Mouse (Mus musculus) neural tube, embryonic 14.5 days (tissue): ENCODE measurements at regions not wholly inside any gene's neighbourhood (a gene's known extent, or its start where the extent isn't known, plus 50 kb on each side); places are given as distances from the start of the nearest gene placed in this dataset.
A peak's percentile ranks its signal among the peaks of the same experiment; 100 is the strongest.

Experiments used
- ATAC-seq: fragments of 200-750 bp; cut with Nextera tagmentation; 2 replicates; pipeline ENCODE4 v1.8.0; 2017; ENCODE audit warnings: low read depth, mild to moderate bottlenecking, moderate TSS enrichment, moderate library complexity
- H3K27ac ChIP-seq: fragments of 300-500 bp; sonication (generic); 2 replicates; pipeline ENCODE4 v1.5.1; 2014; ENCODE audit warnings: low read depth, mild to moderate bottlenecking, control low read depth, low read length, moderate library complexity, mixed read lengths
- H3K27me3 ChIP-seq: fragments of 300-500 bp; sonication (generic); 2 replicates; pipeline ENCODE4 v1.6.1; 2014; ENCODE audit warnings: low read length; ENCODE audit not compliant: control insufficient read depth, insufficient read depth
- H3K36me3 ChIP-seq: fragments of 300-500 bp; sonication (generic); 2 replicates; pipeline ENCODE4 v1.6.1; 2014; ENCODE audit warnings: low read length, mixed read lengths; ENCODE audit not compliant: control insufficient read depth, insufficient read depth
- H3K4me1 ChIP-seq: fragments of 300-500 bp; sonication (generic); 2 replicates; pipeline ENCODE4 v1.6.1; 2014; ENCODE audit warnings: low read length; ENCODE audit not compliant: control insufficient read depth, insufficient read depth
- H3K4me2 ChIP-seq: fragments of 300-500 bp; sonication (generic); 2 replicates; pipeline ENCODE4 v1.6.1; 2014; ENCODE audit warnings: mild to moderate bottlenecking, low read depth, low read length, control low read depth
- H3K4me3 ChIP-seq: fragments of 300-500 bp; sonication (generic); 2 replicates; pipeline ENCODE4 v1.5.1; 2014; ENCODE audit warnings: low read depth, low read length, control low read depth, mixed read lengths
- H3K9ac ChIP-seq: fragments of 300-500 bp; sonication (generic); replicated peaks from 2 replicates; pipeline ENCODE4 v1.6.1; 2014; ENCODE audit warnings: low read depth, mild to moderate bottlenecking, control low read depth, low read length, mixed read lengths
- H3K9me3 ChIP-seq: fragments of 300-500 bp; sonication (generic); 2 replicates; pipeline ENCODE4 v1.6.1; 2016; ENCODE audit warnings: low read length; ENCODE audit not compliant: control insufficient read depth
- WGBS: fragments of 180-500 bp; shearing (Covaris S2); extraction: QIAGEN DNeasy Blood & Tissue Kit; methylation state at CpG from one replicate; pipeline ENCODE4 v1.1.7; 2014; 5-methylcytosine and 5-hydroxymethylcytosine counted together

DNA sequence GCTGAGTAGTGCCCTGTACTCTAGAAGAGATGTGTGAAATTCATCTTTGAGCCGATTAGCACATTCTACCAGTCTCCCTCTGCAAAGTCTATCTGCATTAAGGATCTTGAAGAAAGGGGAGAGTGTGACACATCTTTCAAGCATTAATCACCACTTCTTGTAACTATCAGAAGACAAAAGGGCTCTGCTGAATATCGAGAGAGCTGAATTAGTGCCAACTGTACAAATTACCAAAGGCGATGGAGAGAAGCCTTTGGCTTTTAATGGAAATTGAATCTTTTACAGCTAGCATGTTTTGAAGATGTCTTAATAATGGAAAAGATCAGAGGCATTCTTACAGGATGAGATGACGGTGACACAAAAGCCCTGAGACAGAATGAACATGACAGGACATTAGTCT is 97.2 kb upstream of the Pam start:
- Histone ChIP-seq H3K4me1 (peaks cover 14% of the 10 kb centered on the region; the same call in 1 of the 2 replicates), H3K4me3 (no peak overlapping the region), H3K4me2 (no peak overlapping the region), H3K27me3 (no peaks in the 10 kb centered on the region), H3K9me3 (no peaks in the 10 kb centered on the region), H3K36me3 (no peaks in the 10 kb centered on the region), H3K9ac (no peak overlapping the region), H3K27ac (no peak overlapping the region)
- ATAC-seq, result no peak
- WGBS, result 47% methylated on average over 4 of the region's 4 CpGs

GRCm38 (mm10) chr1:98192044-98192484 is 96.6 kb upstream of the Pam start:
- WGBS, result 38% methylated on average over 8 of the region's 8 CpGs
- Histone ChIP-seq H3K27ac (no peak overlapping the region; the same call in 1 of the 2 replicates), H3K9ac (no peak overlapping the region), H3K27me3 (no peaks in the 10 kb centered on the region), H3K4me2 (no peak overlapping the region), H3K36me3 (no peaks in the 10 kb centered on the region), H3K4me1 (peaks cover 14% of the 10 kb centered on the region; the same call in 1 of the 2 replicates), H3K4me3 (no peak overlapping the region), H3K9me3 (no peaks in the 10 kb centered on the region)
- ATAC-seq, result no peak

DNA sequence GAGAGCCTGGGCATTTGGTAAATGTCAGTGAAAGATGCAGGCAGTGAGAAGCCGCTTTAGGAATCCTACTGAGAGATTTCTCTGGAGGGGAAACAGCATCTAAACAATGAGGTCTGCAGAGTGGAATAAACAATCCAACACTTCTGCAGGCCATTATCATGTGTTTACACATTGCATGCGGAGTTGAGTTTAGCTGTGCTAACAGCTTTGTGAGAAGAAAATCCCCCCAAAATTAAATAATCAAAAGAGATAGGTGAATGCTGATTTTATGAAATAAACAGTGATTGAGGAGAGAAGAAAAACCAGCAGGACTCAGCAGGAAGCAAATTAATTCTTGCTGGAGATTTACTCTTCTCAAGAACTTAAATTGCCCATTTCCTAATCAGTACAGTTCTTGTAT is 95.9 kb upstream of the Pam start:
- Histone ChIP-seq H3K36me3 (no peaks in the 10 kb centered on the region), H3K9ac (no peak overlapping the region), H3K4me1 (peaks cover 14% of the 10 kb centered on the region; the same call in 1 of the 2 replicates), H3K4me3 (no peak overlapping the region), H3K4me2 (no peak overlapping the region), H3K9me3 (no peaks in the 10 kb centered on the region), H3K27ac (peak overlapping the region; percentile 55), H3K27me3 (no peaks in the 10 kb centered on the region)
- 19% methylated on average over 2 of the region's 2 CpGs for WGBS
- no peak for ATAC-seq

DNA sequence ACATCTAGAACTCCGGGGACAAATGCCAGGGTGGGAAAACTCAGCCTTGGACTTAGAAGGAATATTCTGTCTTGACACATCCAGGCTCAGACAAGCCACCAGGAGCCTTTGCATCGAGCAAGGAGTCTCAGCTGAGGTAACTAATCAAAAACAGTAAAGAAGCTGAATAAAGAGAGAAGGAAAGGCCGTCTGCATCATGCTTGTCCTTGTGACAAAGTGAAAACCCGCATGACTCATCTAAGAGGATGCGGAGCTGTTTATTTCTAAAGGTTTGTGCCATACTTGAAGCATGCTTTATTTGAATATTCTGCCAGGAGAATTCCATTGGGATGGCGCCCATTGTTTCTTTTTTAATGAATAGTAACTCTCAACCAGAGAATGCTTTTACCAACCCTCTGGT is 95.3 kb upstream of the Pam start:
- Histone ChIP-seq H3K4me3 (no peak overlapping the region), H3K9ac (no peak overlapping the region), H3K4me2 (no peak overlapping the region; the same call in 1 of the 2 replicates), H3K9me3 (no peaks in the 10 kb centered on the region), H3K36me3 (no peaks in the 10 kb centered on the region), H3K27ac (peak overlapping the region; percentile 55), H3K4me1 (peaks cover 14% of the 10 kb centered on the region; the same call in 1 of the 2 replicates), H3K27me3 (no peaks in the 10 kb centered on the region)
- WGBS, result 21% methylated on average over 6 of the region's 6 CpGs
- ATAC-seq, result 0 out of 2 replicates have a peak, but pooled peaks have one; percentile 12

- Histone ChIP-seq H3K4me3 (no peak overlapping the region), H3K36me3 (no peaks in the 10 kb centered on the region), H3K27me3 (no peaks in the 10 kb centered on the region), H3K4me1 (peaks cover 14% of the 10 kb centered on the region; the same call in 1 of the 2 replicates), H3K4me2 (no peak overlapping the region), H3K27ac (peak overlapping the region; percentile 55; the same call in 1 of the 2 replicates), H3K9me3 (no peaks in the 10 kb centered on the region), H3K9ac (no peak overlapping the region)
- ATAC-seq, result peak; percentile 95
- WGBS, result 13% methylated on average over 6 of the region's 6 CpGs
These were observed 94.6 kb upstream of the Pam start for GRCm38 (mm10) chr1:98189991-98190471.

- Histone ChIP-seq H3K9me3 (no peaks in the 10 kb centered on the region), H3K9ac (no peak overlapping the region), H3K27ac (no peak overlapping the region), H3K4me3 (no peak overlapping the region), H3K27me3 (no peaks in the 10 kb centered on the region), H3K36me3 (no peaks in the 10 kb centered on the region), H3K4me1 (no peaks in the 10 kb centered on the region), H3K4me2 (no peak overlapping the region)
- no peak for ATAC-seq
- WGBS, result 21% methylated on average over 6 of the region's 6 CpGs
These were observed 84.9 kb upstream of the Pam start for GRCm38 (mm10) chr1:98180372-98180771.

GRCm38 (mm10) chr1:98179030-98179429 is 83.6 kb upstream of the Pam start:
- H3K27ac ChIP-seq, result no peak overlapping the region
- H3K36me3 ChIP-seq, result no peaks in the 10 kb centered on the region
- ATAC-seq, result peak; percentile 44; the same call in 1 of the 2 replicates
- H3K4me2 ChIP-seq, result no peak overlapping the region
- H3K9ac ChIP-seq, result no peak overlapping the region
- H3K4me1 ChIP-seq, result peaks cover 4% of the 10 kb centered on the region; the same call in 1 of the 2 replicates
- 16% methylated on average over 1 of the region's 1 CpGs for WGBS
- no peaks in the 10 kb centered on the region for H3K9me3 ChIP-seq
- no peak overlapping the region for H3K4me3 ChIP-seq
- no peaks in the 10 kb centered on the region for H3K27me3 ChIP-seq

- Histone ChIP-seq H3K4me2 (no peak overlapping the region; the same call in 1 of the 2 replicates), H3K9ac (no peak overlapping the region)
These were observed 79.3 kb upstream of the Pam start for GRCm38 (mm10) chr1:98174811-98175132.

DNA sequence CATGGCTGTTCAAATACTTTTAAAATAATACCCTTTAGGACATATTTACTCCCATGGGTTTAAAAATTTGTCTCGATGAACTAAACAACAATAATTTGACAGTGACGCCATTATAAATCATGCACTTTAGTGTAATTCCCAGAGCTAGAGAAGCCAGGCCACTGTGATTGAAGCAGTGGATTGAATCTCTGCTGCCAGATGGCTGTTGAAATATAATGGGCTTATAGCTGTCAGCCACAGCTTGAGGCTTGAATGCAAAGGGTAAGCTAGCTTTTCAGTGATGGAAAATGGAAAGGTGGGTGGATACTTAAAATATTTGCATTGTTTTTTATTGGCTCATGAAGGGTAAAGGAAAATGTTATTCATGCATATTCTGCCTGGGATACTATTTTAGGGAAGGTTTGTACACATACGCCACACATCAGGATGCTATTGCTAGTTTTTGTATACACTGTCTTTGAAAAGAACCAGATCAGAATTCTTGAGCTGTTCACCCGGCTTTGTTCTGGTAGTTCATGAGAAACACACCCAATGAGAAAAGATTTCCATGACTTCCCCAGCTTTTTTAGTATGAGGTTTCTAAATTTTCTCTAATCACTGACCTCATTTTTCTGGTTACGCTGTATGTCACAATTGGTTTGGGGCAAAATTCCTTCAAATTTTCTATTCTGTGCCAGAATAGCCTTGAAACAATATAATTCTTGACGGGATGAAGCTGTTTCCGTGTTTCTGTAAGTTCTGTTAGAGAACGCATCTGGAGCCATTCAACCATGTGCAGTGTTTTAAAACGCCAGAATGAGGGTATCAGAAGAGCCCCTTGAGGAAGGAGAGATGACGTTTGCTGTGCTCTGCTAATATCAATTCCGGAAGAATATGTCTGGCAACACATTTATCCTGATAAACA is 78.7 kb upstream of the Pam start:
- no peaks in the 10 kb centered on the region for H3K27me3 ChIP-seq
- H3K36me3 ChIP-seq, result no peaks in the 10 kb centered on the region
- no peaks in the 10 kb centered on the region for H3K9me3 ChIP-seq
- 45% methylated on average over 11 of the region's 11 CpGs for WGBS
- no peak overlapping the region for H3K4me3 ChIP-seq
- H3K4me1 ChIP-seq, result peaks cover 4% of the 10 kb centered on the region; the same call in 1 of the 2 replicates
- no peak overlapping the region; the same call in 1 of the 2 replicates for H3K4me2 ChIP-seq
- H3K27ac ChIP-seq, result peak overlapping the region; percentile 60; the same call in 1 of the 2 replicates
- ATAC-seq, result peak; percentile 78
- no peak overlapping the region for H3K9ac ChIP-seq

More at GRCm38 (mm10) chr1:98174811-98175132, 79.3 kb upstream of the Pam start:
- Histone ChIP-seq H3K4me3 (no peak overlapping the region), H3K36me3 (no peaks in the 10 kb centered on the region), H3K4me1 (peaks cover 4% of the 10 kb centered on the region; the same call in 1 of the 2 replicates), H3K27me3 (no peaks in the 10 kb centered on the region), H3K9me3 (no peaks in the 10 kb centered on the region), H3K27ac (peak overlapping the region; percentile 56; the same call in 1 of the 2 replicates)
- 34% methylated on average over 4 of the region's 4 CpGs for WGBS
- peak; percentile 28; the same call in 1 of the 2 replicates for ATAC-seq
